Mouse (Mus musculus) brain, embryonic 14.5 days (tissue): ENCODE data around the gene Dgki.

Experiments
- CTCF ChIP-seq: fragments of 200-500 bp; IDR thresholded peaks from 2 replicates; pipeline ENCODE4 v1.5.1; 2012; ENCODE audit warnings: inconsistent platforms, mild to moderate bottlenecking, moderate library complexity, borderline replicate concordance; ENCODE audit not compliant: insufficient read depth, insufficient read length; ENCODE audit errors: extremely low read depth
- POLR2A ChIP-seq: fragments of 200-500 bp; IDR thresholded peaks from 2 replicates; pipeline ENCODE4 v1.6.1; 2012; ENCODE audit warnings: mild to moderate bottlenecking, inconsistent platforms, borderline replicate concordance; ENCODE audit not compliant: poor library complexity, insufficient read depth, insufficient read length, severe bottlenecking; ENCODE audit errors: extremely low read depth

GRCm38 (mm10) chr6:37197745-37198144 is 102.2 kb downstream of the Dgki start:
- TF ChIP-seq CTCF, result no peak
- TF ChIP-seq POLR2A, result no peak
